Mouse (Mus musculus) midbrain, embryonic 11.5 days (tissue): ENCODE measurements around the gene Mthfsd. TPM values are rescaled to one million over a fixed set of nuclear protein-coding genes. Genes with fewer than 3 reads are reported as not detected.

Experiments
- ATAC-seq: fragments of 200-750 bp; cut with Nextera tagmentation; 2 replicates; pipeline ENCODE4 v1.8.0; 2017; ENCODE audit warnings: moderate TSS enrichment, moderate library complexity; ENCODE audit not compliant: low FRiP score
- DNase-seq: peaks from one replicate; pipeline ENCODE4 v3.0.0; 2015; ENCODE audit warnings: low spot score; ENCODE audit errors: missing footprints
- H3K27ac ChIP-seq: fragments of 300-500 bp; sonication (generic); 2 replicates; pipeline ENCODE4 v1.5.1; 2014; ENCODE audit warnings: low read depth, low read length
- H3K27me3 ChIP-seq: fragments of 300-500 bp; sonication (generic); 2 replicates; pipeline ENCODE4 v1.6.1; 2014; ENCODE audit warnings: mild to moderate bottlenecking, low read length, moderate library complexity, mixed read lengths; ENCODE audit not compliant: control insufficient read depth, insufficient read depth
- H3K36me3 ChIP-seq: fragments of 300-500 bp; sonication (generic); 2 replicates; pipeline ENCODE4 v1.6.1; 2014; ENCODE audit warnings: mild to moderate bottlenecking, low read length, moderate library complexity, mixed read lengths; ENCODE audit not compliant: control insufficient read depth, insufficient read depth
- H3K4me1 ChIP-seq: fragments of 300-500 bp; sonication (generic); 2 replicates; pipeline ENCODE4 v1.6.1; 2014; ENCODE audit warnings: low read length; ENCODE audit not compliant: control insufficient read depth, insufficient read depth
- H3K4me2 ChIP-seq: fragments of 300-500 bp; sonication (generic); 2 replicates; pipeline ENCODE4 v1.6.1; 2014; ENCODE audit warnings: mild to moderate bottlenecking, moderate library complexity
- H3K4me3 ChIP-seq: fragments of 300-500 bp; sonication (generic); 2 replicates; pipeline ENCODE4 v1.5.1; 2014; ENCODE audit warnings: low read depth, low read length
- H3K9ac ChIP-seq: fragments of 300-500 bp; sonication (generic); 2 replicates; pipeline ENCODE4 v1.6.1; 2014; ENCODE audit warnings: low read length
- H3K9me3 ChIP-seq: fragments of 300-500 bp; sonication (generic); 2 replicates; pipeline ENCODE4 v1.6.1; 2016; ENCODE audit warnings: low read length; ENCODE audit not compliant: control insufficient read depth
- WGBS: fragments of 180-500 bp; shearing (Covaris S2); extraction: QIAGEN DNeasy Blood & Tissue Kit; methylation state at CpG from one replicate; pipeline ENCODE4 v1.1.7; 2014; 5-methylcytosine and 5-hydroxymethylcytosine counted together
- polyA plus RNA-seq: library from polyadenylated mRNA; unstranded; fragments of >200 nt; fragmentation: Nextera tagmentation; extraction: Ambion mirVana; gene quantifications from 2 replicates; pipeline ENCODE4 v1.2.1, GENCODE M21; 2014

The Mthfsd gene
- polyA plus RNA-seq, 1 experiment from 2014 or later: 50.4 TPM

DNA sequence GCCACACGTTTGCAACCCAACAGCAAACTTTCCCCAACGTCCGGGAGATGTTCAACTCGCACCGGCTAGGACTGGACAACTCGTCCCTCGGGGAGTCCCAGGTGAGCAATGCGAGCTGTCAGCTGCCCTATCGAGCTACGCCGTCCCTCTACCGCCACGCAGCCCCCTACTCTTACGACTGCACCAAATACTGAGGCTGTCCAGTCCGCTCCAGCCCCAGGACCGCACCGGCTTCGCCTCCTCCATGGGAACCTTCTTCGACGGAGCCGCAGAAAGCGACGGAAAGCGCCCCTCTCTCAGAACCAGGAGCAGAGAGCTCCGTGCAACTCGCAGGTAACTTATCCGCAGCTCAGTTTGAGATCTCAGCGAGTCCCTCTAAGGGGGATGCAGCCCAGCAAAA is 9.7 kb upstream of the Mthfsd start:
- Histone ChIP-seq H3K27ac (no peak overlapping the region), H3K36me3 (no peaks in the 10 kb centered on the region), H3K4me1 (peaks cover 14% of the 10 kb centered on the region), H3K4me3 (peak overlapping the region; percentile 37), H3K4me2 (no peak overlapping the region), H3K27me3 (peaks cover 96% of the 10 kb centered on the region), H3K9ac (no peak overlapping the region), H3K9me3 (no peaks in the 10 kb centered on the region; the same call in 1 of the 2 replicates)
- under 1% methylated on average over 27 of the region's 28 CpGs for WGBS
- ATAC-seq: no peak
- peak; percentile 96 for DNase-seq

- under 1% methylated on average over 56 of the region's 62 CpGs for WGBS
- peaks cover 92% of the 10 kb centered on the region for H3K27me3 ChIP-seq
- no peaks in the 10 kb centered on the region; the same call in 1 of the 2 replicates for H3K9me3 ChIP-seq
- no peak overlapping the region for H3K27ac ChIP-seq
- peak overlapping the region; percentile 37 for H3K4me3 ChIP-seq
- H3K9ac ChIP-seq: no peak overlapping the region
- no peak for ATAC-seq
- peak overlapping the region; percentile 9; the same call in 1 of the 2 replicates for H3K4me2 ChIP-seq
- H3K4me1 ChIP-seq: peaks cover 14% of the 10 kb centered on the region
- peak; percentile 94 for DNase-seq
- no peaks in the 10 kb centered on the region for H3K36me3 ChIP-seq
These were observed 9.0 kb upstream of the Mthfsd start for GRCm38 (mm10) chr8:121117186-121117651.

DNA sequence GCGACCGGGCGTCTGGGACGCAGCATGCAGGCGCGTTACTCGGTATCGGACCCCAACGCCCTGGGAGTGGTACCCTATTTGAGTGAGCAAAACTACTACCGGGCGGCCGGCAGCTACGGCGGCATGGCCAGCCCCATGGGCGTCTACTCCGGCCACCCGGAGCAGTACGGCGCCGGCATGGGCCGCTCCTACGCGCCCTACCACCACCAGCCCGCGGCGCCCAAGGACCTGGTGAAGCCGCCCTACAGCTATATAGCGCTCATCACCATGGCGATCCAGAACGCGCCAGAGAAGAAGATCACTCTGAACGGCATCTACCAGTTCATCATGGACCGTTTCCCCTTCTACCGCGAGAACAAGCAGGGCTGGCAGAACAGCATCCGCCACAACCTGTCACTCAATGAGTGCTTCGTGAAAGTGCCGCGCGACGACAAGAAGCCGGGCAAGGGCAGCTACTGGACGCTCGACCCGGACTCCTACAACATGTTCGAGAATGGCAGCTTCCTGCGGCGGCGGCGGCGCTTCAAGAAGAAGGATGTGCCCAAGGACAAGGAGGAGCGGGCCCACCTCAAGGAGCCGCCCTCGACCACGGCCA is 8.5 kb upstream of the Mthfsd start:
- peaks cover 14% of the 10 kb centered on the region for H3K4me1 ChIP-seq
- H3K27ac ChIP-seq: no peak overlapping the region
- peaks cover 89% of the 10 kb centered on the region for H3K27me3 ChIP-seq
- no peaks in the 10 kb centered on the region; the same call in 1 of the 2 replicates for H3K9me3 ChIP-seq
- no peak for ATAC-seq
- 0 out of 2 replicates have a peak overlapping the region, but pooled peaks have one; percentile 16 for H3K9ac ChIP-seq
- H3K4me3 ChIP-seq: peak overlapping the region; percentile 37
- peak overlapping the region; percentile 73 for H3K4me2 ChIP-seq
- DNase-seq: peak; percentile 94
- 2% methylated on average over 55 of the region's 55 CpGs for WGBS
- no peaks in the 10 kb centered on the region for H3K36me3 ChIP-seq

GRCm38 (mm10) chr8:121115948-121116347 is 7.8 kb upstream of the Mthfsd start, which contains the start of gene Foxc2:
Gene Foxc2 (plus strand): TSS chr8:121116171.
- H3K36me3 ChIP-seq: no peaks in the 10 kb centered on the region
- peak within 1 kb of the TSS; percentile 16; the same call in 1 of the 2 replicates for H3K9ac ChIP-seq
- H3K9me3 ChIP-seq: no peaks in the 10 kb centered on the region; the same call in 1 of the 2 replicates
- peaks cover 14% of the 10 kb centered on the region for H3K4me1 ChIP-seq
- ATAC-seq (0 out of 2 replicates have a peak, but pooled peaks have one; percentile 48), DNase-seq (peak; percentile 94)
- no peak within 1 kb of the TSS for H3K27ac ChIP-seq
- peaks cover 82% of the 10 kb centered on the region for H3K27me3 ChIP-seq
- WGBS: under 1% methylated on average over 25 of the region's 25 CpGs
- peak within 1 kb of the TSS; percentile 37 for H3K4me3 ChIP-seq
- H3K4me2 ChIP-seq: peak within 1 kb of the TSS; percentile 73

DNA sequence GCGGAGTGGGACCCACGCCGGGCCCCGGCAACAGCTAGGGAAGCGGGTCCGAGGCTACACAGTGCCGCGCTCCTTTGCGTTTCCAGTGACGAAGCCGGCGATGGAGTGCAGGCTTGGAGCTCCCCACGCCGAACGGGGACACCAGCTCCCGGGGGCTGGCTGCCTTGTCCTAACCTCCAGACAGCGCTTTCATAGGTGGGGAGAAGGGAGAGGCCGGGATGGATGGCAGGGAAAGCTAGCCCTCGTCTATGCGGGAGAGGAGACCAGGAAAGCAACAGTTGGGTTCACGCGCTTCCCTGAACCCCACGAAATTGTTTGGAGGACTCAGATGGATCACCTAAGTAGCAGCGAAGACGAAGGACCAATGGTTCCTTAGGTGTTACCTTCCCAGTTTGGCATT is 6.9 kb upstream of the Mthfsd start:
- Histone ChIP-seq H3K4me3 (no peak overlapping the region), H3K36me3 (no peaks in the 10 kb centered on the region), H3K4me2 (no peak overlapping the region), H3K27ac (no peak overlapping the region), H3K9me3 (no peaks in the 10 kb centered on the region; the same call in 1 of the 2 replicates), H3K4me1 (peaks cover 14% of the 10 kb centered on the region), H3K27me3 (peaks cover 74% of the 10 kb centered on the region), H3K9ac (no peak overlapping the region)
- WGBS: under 1% methylated on average over 25 of the region's 25 CpGs
- no peak for ATAC-seq
- peak; percentile 95 for DNase-seq

DNA sequence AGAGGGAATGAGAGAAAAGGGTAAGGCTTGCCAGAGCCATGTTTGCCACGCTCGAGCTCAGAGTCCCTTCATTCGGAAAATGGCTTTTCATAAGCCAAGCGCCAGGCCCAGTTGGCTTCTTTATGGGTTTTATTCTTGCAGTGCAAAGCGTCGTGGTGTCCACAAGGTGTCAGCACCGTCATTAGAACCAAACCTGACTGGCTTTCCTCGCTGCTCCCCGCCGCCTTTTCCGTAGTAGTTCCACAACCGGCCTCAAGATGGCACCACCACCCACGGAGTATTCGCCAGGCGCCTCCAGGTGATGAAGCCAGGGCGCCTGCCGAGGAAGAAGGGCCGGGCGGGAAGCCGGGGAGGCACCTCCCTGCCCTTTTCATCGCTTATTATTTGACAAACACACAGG is 5.1 kb upstream of the Mthfsd start:
- ATAC-seq: peak; percentile 41; the same call in 1 of the 2 replicates
- no peak overlapping the region for H3K9ac ChIP-seq
- no peaks in the 10 kb centered on the region for H3K36me3 ChIP-seq
- H3K4me1 ChIP-seq: peaks cover 14% of the 10 kb centered on the region
- WGBS: 2% methylated on average over 21 of the region's 21 CpGs
- peaks cover 55% of the 10 kb centered on the region for H3K27me3 ChIP-seq
- no peaks in the 10 kb centered on the region; the same call in 1 of the 2 replicates for H3K9me3 ChIP-seq
- H3K4me3 ChIP-seq: no peak overlapping the region
- no peak overlapping the region for H3K4me2 ChIP-seq
- H3K27ac ChIP-seq: no peak overlapping the region
- peak; percentile 100 for DNase-seq

GRCm38 (mm10) chr8:121111145-121111907 is 3.1 kb upstream of the Mthfsd start:
- Histone ChIP-seq H3K27me3 (peaks cover 36% of the 10 kb centered on the region), H3K27ac (no peak overlapping the region), H3K36me3 (no peaks in the 10 kb centered on the region), H3K4me2 (no peak overlapping the region), H3K9me3 (no peaks in the 10 kb centered on the region), H3K9ac (no peak overlapping the region), H3K4me3 (no peak overlapping the region), H3K4me1 (peaks cover 14% of the 10 kb centered on the region)
- 52% methylated on average over 7 of the region's 7 CpGs for WGBS
- DNase-seq (no peak), ATAC-seq (no peak)

DNA sequence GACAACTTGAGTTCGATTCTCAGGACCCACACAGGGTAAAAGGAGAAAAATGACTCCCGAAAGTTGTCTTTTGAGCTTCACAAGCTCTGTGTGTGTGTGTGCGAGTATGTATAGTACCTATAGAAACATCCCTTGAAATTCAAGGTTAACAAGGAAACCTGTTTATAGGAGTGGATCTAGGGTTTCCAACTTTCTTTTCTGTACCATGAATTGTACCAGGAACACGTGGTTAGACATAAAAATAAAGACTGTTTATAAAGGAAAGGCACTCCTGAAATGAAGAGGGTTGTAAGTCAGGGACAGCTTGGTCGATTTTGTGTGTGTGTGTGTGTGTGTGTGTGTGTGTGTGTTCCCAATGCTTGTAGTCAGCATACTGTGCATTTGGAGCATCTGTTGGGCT is 465 bp upstream of the Mthfsd start:
- Histone ChIP-seq H3K4me1 (peaks cover 10% of the 10 kb centered on the region), H3K36me3 (no peaks in the 10 kb centered on the region), H3K4me2 (peak overlapping the region; percentile 92), H3K9ac (peak overlapping the region; percentile 89), H3K9me3 (no peaks in the 10 kb centered on the region), H3K27me3 (peaks cover 10% of the 10 kb centered on the region), H3K27ac (no peak overlapping the region), H3K4me3 (peak overlapping the region; percentile 85)
- DNase-seq (no peak), ATAC-seq (no peak)
- 15% methylated on average over 5 of the region's 5 CpGs for WGBS
